Mouse (Mus musculus) midbrain, embryonic 16.5 days (tissue): ENCODE data around the gene Nup210. TPM values are rescaled to one million over a fixed set of nuclear protein-coding genes. Genes with fewer than 3 reads are reported as not detected.

ENCODE experiments used
- ATAC-seq: fragments of 200-750 bp; cut with Nextera tagmentation; 2 replicates; pipeline ENCODE4 v1.8.0; 2017; ENCODE audit warnings: moderate TSS enrichment
- H3K27ac ChIP-seq: fragments of 300-500 bp; sonication (generic); 2 replicates; pipeline ENCODE4 v1.5.1; 2014; ENCODE audit warnings: mild to moderate bottlenecking, low read length, mixed read lengths
- H3K27me3 ChIP-seq: fragments of 300-500 bp; sonication (generic); 2 replicates; pipeline ENCODE4 v1.6.1; 2014; ENCODE audit warnings: low read depth, low read length, mixed read lengths; ENCODE audit not compliant: control insufficient read depth, insufficient read depth
- H3K36me3 ChIP-seq: fragments of 300-500 bp; sonication (generic); 2 replicates; pipeline ENCODE4 v1.6.1; 2014; ENCODE audit warnings: mild to moderate bottlenecking, low read length, moderate library complexity, mixed read lengths; ENCODE audit not compliant: control insufficient read depth, insufficient read depth
- H3K4me1 ChIP-seq: fragments of 300-500 bp; sonication (generic); 2 replicates; pipeline ENCODE4 v1.6.1; 2014; ENCODE audit warnings: mild to moderate bottlenecking, low read length, mixed read lengths; ENCODE audit not compliant: control insufficient read depth, insufficient read depth
- H3K4me2 ChIP-seq: fragments of 300-500 bp; sonication (generic); 2 replicates; pipeline ENCODE4 v1.6.1; 2014; ENCODE audit warnings: mild to moderate bottlenecking, low read length, mixed read lengths
- H3K4me3 ChIP-seq: fragments of 300-500 bp; sonication (generic); 2 replicates; pipeline ENCODE4 v1.5.1; 2014; ENCODE audit warnings: low read depth, mild to moderate bottlenecking, low read length, moderate library complexity, mixed read lengths
- H3K9ac ChIP-seq: fragments of 300-500 bp; sonication (generic); 2 replicates; pipeline ENCODE4 v1.6.1; 2014; ENCODE audit warnings: low read depth, low read length, mixed read lengths
- H3K9me3 ChIP-seq: fragments of 300-500 bp; sonication (generic); replicated peaks from 2 replicates; pipeline ENCODE4 v1.6.1; 2014; ENCODE audit warnings: mild to moderate bottlenecking, low read length, mixed read lengths; ENCODE audit not compliant: control insufficient read depth, poor library complexity, severe bottlenecking
- WGBS: fragments of 180-500 bp; shearing (Covaris S2); extraction: QIAGEN DNeasy Blood & Tissue Kit; methylation state at CpG from one replicate; pipeline ENCODE4 v1.1.7; 2014; 5-methylcytosine and 5-hydroxymethylcytosine counted together
- polyA plus RNA-seq: library from polyadenylated mRNA; unstranded; fragments of >200 nt; fragmentation: Nextera tagmentation; extraction: Ambion mirVana; gene quantifications from 2 replicates; pipeline ENCODE4 v1.2.1, GENCODE M21; 2015

The Nup210 gene
- polyA plus RNA-seq, 1 experiment from 2014 or later = 20.7 TPM

DNA sequence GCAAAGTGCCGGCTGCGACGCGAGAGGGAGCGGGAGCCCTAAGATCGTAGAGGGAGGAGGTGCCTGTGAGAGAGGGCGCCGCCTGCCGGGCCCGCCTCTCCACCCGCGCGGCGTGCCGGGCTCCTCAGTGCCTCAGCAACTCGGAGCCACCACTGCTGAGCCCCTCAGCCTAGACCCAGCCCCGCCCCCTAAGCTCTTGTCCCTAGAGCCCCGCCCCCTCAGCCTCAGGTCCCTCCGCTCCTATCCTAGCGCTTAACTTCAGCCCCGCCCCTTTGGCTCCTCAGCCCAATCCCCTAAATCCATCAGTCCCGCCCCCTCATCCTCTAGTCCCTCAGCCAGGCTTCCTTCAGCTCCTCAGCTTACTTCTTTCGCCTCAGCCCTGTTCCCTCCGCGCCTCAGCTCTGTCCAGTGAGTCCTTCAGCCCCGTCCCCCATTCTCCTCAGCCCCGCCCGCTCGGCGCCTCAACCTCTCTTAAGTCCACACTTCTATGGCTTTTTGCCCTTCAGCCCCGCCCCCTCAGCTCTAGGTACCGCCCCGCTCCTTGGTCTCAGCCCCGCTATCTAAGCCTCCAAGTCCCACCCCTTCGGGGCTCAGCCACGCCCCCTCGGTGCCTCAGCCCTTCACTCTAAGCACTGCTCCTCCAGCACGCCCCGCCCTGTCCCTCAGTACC, 127.8 kb downstream of the Nup210 start, which contains the start of gene Iqsec1:
Iqsec1 (minus strand) TSS at position 38 of the 670 bp plus-strand sequence.
- H3K4me2 ChIP-seq = peak within 1 kb of the TSS; percentile 79

DNA sequence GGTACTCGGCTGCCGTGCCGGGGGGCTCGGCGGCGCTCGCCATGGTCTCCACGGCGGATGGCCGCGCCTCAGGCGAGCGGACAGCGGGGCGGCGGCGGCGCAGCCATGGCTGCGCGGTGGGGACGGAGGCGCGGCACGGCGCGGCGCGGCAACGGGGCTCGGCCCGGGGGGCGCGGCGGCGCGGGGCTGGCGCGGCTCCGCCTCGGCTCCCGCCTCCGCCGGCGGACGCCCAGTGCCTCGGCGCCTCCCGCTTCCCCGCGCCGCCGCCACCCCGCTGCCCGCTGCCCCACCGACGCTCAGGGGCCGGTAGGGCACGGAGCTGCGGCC, 128.4 kb downstream of the Nup210 start:
- Histone ChIP-seq H3K27ac (peak overlapping the region; percentile 24; the same call in 1 of the 2 replicates), H3K4me2 (peak overlapping the region; percentile 79), H3K4me3 (peak overlapping the region; percentile 63), H3K36me3 (no peaks in the 10 kb centered on the region), H3K4me1 (peaks cover 9% of the 10 kb centered on the region; the same call in 1 of the 2 replicates), H3K27me3 (peaks cover 6% of the 10 kb centered on the region), H3K9ac (peak overlapping the region; percentile 77), H3K9me3 (peaks cover 6% of the 10 kb centered on the region; the same call in 1 of the 2 replicates)
- under 1% methylated on average over 29 of the region's 59 CpGs for WGBS
- ATAC-seq = peak; percentile 66

More for the DNA sequence above, 127.8 kb downstream of the Nup210 start, which contains the start of gene Iqsec1:
- H3K27ac ChIP-seq = peak within 1 kb of the TSS; percentile 24; the same call in 1 of the 2 replicates
- H3K9me3 ChIP-seq = peaks cover 6% of the 10 kb centered on the region; the same call in 1 of the 2 replicates
- WGBS = under 1% methylated on average over 29 of the region's 39 CpGs
- H3K9ac ChIP-seq = peak within 1 kb of the TSS; percentile 77
- H3K4me1 ChIP-seq = peaks cover 9% of the 10 kb centered on the region; the same call in 1 of the 2 replicates
- peak within 1 kb of the TSS; percentile 63 for H3K4me3 ChIP-seq
- H3K36me3 ChIP-seq = no peaks in the 10 kb centered on the region
- peaks cover 6% of the 10 kb centered on the region for H3K27me3 ChIP-seq
- peak; percentile 96 for ATAC-seq

DNA sequence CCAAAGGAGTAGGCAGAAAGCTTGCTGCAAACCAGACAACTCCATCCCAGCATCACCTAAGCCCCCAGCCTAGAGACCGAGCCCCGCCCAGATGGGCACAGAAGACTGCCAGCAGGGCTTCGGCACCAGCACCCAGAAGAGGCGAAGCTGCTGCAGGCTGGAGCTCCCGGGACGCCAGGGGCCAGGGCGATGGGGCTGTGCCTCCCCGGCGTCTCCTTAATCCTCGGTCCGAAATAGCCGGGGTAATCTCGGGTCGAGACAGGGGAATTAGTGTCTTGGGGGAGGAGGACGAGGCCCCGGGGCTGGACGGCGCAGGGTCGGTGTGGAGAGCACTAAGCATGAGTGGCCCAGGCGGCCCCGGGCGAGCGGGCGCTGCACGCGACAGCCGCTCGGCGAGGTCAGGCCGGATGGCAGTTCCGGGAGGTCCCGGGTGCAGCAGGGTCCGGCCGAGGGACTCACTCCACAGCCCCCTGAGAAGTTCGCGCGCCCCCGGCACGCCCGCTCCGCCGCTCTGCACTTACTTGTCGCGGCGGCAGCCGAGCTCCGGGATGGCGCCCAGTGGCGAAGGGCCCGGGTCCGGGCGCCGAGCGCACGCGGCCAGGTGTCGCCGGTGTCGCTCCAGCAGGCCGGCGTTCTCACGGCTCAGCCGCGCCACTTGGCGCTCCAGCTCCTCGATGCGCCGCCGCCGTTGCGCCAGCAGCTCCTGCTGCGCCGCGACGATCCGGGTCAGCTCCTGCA, 128.9 kb downstream of the Nup210 start:
- H3K27me3 ChIP-seq = peaks cover 6% of the 10 kb centered on the region
- H3K4me1 ChIP-seq = peaks cover 9% of the 10 kb centered on the region; the same call in 1 of the 2 replicates
- H3K27ac ChIP-seq = peak overlapping the region; percentile 24; the same call in 1 of the 2 replicates
- H3K4me3 ChIP-seq = peak overlapping the region; percentile 63
- peak overlapping the region; percentile 79 for H3K4me2 ChIP-seq
- peak overlapping the region; percentile 77 for H3K9ac ChIP-seq
- ATAC-seq = peak; percentile 36
- H3K36me3 ChIP-seq = no peaks in the 10 kb centered on the region
- under 1% methylated on average over 56 of the region's 76 CpGs for WGBS
- H3K9me3 ChIP-seq = peaks cover 6% of the 10 kb centered on the region; the same call in 1 of the 2 replicates

DNA sequence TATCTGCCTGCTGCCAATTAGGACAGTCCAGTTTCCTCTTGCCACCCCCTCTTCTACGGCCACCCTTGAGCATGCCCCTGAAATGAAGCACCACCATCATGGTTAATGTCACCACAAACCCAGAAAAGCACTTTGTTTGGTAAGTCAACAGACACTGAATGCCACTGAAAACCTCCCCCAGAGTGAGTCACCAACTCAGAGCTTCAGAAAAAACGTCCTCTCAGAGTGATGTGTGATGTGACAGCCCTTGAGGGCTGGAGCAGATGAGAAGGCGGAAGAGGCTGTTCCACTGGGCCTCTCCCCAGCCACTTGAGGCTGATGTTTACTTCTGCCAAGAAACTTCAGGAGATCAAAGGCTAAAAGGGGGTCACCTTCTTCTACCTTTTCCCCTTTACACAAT, 132.5 kb downstream of the Nup210 start:
- no peak for ATAC-seq
- H3K4me1 ChIP-seq = peaks cover 9% of the 10 kb centered on the region; the same call in 1 of the 2 replicates
- no peak overlapping the region for H3K4me3 ChIP-seq
- H3K9me3 ChIP-seq = no peaks in the 10 kb centered on the region
- no peak overlapping the region for H3K9ac ChIP-seq
- WGBS = 63% methylated on average over 3 of the region's 3 CpGs
- H3K27ac ChIP-seq = no peak overlapping the region
- H3K27me3 ChIP-seq = peaks cover 6% of the 10 kb centered on the region
- H3K36me3 ChIP-seq = no peaks in the 10 kb centered on the region
- no peak overlapping the region for H3K4me2 ChIP-seq

DNA sequence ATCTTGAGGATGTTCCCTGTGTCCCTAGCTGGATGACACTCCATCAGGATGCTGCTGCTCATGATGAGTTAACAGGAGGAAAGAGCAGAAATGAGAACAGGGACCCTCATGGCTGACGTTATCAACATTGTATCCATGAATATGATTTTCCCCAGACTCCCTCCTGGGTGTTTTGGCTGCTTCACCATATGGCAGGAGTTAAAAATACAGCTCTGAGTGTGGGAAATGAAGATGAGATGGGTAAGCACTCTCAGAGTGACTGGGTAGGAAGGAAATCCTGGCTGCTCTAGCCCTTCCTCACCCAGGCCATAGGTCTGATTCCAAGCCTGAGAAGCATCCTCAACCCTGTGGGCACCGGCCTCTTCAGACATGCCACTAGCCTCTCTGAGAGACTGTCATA, 142.3 kb downstream of the Nup210 start:
- H3K4me1 ChIP-seq = peaks cover 6% of the 10 kb centered on the region; the same call in 1 of the 2 replicates
- 82% methylated on average over 2 of the region's 2 CpGs for WGBS
- H3K36me3 ChIP-seq = no peaks in the 10 kb centered on the region
- no peak overlapping the region for H3K9ac ChIP-seq
- H3K4me2 ChIP-seq = no peak overlapping the region
- H3K27ac ChIP-seq = no peak overlapping the region
- no peaks in the 10 kb centered on the region for H3K27me3 ChIP-seq
- no peaks in the 10 kb centered on the region for H3K9me3 ChIP-seq
- H3K4me3 ChIP-seq = no peak overlapping the region
- ATAC-seq = no peak

DNA sequence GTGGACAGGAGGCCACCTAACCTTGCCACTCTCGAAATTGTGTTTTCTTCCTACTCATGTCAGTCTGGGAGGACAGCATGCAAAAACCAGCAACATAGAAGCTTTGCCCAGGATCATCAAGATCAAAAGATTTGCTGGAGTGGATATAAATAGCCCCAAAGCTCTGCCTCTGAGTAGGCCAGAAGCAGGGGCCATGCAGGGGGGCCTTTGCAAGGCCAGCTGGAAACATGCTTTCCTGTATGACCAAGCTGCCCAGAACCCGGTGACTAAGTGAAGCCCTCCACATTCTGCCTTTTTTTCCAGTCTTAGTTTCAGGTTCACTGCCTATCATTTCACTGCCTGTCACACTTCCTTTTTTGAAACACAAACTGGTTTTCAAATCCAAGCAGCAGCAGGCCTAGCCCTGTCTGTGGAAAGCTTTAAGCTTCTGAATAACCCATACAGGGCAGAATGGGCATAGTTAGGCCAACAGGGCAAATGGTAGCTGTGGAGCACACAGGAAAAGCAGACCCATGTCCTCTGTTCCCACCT, 147.2 kb downstream of the Nup210 start:
- ATAC-seq = no peak
- no peak overlapping the region for H3K4me3 ChIP-seq
- no peaks in the 10 kb centered on the region for H3K27me3 ChIP-seq
- H3K9me3 ChIP-seq = no peaks in the 10 kb centered on the region
- peaks cover 7% of the 10 kb centered on the region; the same call in 1 of the 2 replicates for H3K4me1 ChIP-seq
- 37% methylated on average over 2 of the region's 2 CpGs for WGBS
- no peak overlapping the region for H3K4me2 ChIP-seq
- no peak overlapping the region for H3K9ac ChIP-seq
- no peaks in the 10 kb centered on the region for H3K36me3 ChIP-seq
- 0 out of 2 replicates have a peak overlapping the region, but pooled peaks have one; percentile 28 for H3K27ac ChIP-seq

Other genes starting within 250 kb of the Nup210 start
- 24.6 and 25.6 TPM in 2 replicates for gene Iqsec1, start 128.1 kb downstream of the Nup210 start, polyA plus RNA-seq
- 48.0 and 56.3 TPM in 2 replicates for gene Hdac11, start 39.8 kb upstream of the Nup210 start, polyA plus RNA-seq
- gene Fbln2, start 95.6 kb upstream of the Nup210 start, polyA plus RNA-seq = 11.9 and 12.5 TPM in 2 replicates